Mouse (Mus musculus): ENCODE results near the gene Ccdc87.
"Not testable (repeated sequence)": the region's sequence is repeated elsewhere in the genome, so short reads cannot be mapped to it uniquely, and the experiment has no call there.

Ccdc87 gene

DNA sequence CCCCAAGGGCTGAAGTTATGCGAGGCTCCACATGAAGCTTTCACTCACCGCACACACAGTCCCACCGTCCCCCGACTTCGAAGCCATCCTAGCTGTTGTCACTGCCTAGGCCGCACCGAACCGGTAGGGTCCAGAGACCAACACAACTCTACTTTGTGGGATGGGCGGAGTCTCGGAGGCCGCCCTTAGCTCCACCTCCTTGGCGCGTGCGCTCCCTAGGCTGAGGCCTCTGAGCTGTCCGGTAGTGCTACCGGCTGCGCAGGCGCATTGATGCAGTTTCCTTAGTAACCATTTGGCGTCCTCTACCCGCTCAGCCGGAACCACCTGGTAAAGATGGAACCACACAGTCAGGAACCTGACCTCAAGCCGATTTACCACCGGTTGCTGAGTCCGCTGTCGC is at the start of gene Ccdc87, which contains the start of gene Ccs:
Ccdc87 (plus strand) TSS at position 218 of the 400 bp plus-strand sequence.
Ccs (minus strand) TSS at position 184 of the 400 bp plus-strand sequence.
- peak; percentile 97 for DNase-seq (ENCODE audit: low spot score)

DNA sequence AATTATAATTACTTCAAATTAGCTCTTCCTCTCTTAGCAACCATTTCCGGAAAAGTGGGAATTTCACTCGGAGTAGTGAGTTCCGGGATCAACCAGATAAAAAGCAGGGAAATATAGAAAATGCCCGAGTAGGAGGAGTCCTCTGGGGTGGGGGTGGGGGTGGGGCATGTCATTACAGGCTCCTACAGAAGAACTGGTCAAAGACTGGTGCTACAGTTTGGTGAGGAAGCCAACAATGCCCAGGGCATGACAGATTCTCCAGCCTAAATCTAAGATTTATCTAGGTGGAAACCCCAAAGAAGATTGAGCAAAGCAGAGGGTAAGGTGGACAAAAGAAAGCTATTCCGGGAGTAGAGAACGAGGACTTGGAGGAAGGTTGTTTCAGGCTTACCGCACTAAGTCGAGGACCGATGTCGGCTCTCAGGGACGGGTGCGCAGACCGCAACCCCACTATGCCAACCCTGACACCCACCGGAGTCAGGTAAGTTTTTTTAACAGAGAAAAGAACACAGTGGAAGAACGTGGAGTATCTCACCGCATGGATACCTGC is 45.8 kb upstream of the Ccdc87 start:
- peak; percentile 15 for DNase-seq (ENCODE audit: low spot score)

- peak; percentile 99 for DNase-seq (ENCODE audit: low spot score)
Observed at GRCm38 (mm10) chr19:4793831-4794422, 45.2 kb upstream of the Ccdc87 start, which contains the start of gene Rbm4. Gene Rbm4 (minus strand): TSS chr19:4793901.

- no peak for DNase-seq (ENCODE audit: low spot score)
Observed at GRCm38 (mm10) chr19:4795929-4796328, 43.2 kb upstream of the Ccdc87 start.

- DNase-seq (ENCODE audit: low spot score), result no peak
Observed at GRCm38 (mm10) chr19:4797846-4798245, 41.3 kb upstream of the Ccdc87 start.

GRCm38 (mm10) chr19:4799083-4799482 is 40.1 kb upstream of the Ccdc87 start:
- no peak for DNase-seq (ENCODE audit: low spot score)

- no peak for DNase-seq (ENCODE audit: low spot score)
Observed at GRCm38 (mm10) chr19:4802691-4803091, 36.5 kb upstream of the Ccdc87 start.

- DNase-seq (ENCODE audit: low spot score), result no peak
Observed at GRCm38 (mm10) chr19:4803283-4803682, 35.9 kb upstream of the Ccdc87 start.

GRCm38 (mm10) chr19:4810309-4810708 is 28.9 kb upstream of the Ccdc87 start:
- no peak for DNase-seq (ENCODE audit: low spot score)

DNA sequence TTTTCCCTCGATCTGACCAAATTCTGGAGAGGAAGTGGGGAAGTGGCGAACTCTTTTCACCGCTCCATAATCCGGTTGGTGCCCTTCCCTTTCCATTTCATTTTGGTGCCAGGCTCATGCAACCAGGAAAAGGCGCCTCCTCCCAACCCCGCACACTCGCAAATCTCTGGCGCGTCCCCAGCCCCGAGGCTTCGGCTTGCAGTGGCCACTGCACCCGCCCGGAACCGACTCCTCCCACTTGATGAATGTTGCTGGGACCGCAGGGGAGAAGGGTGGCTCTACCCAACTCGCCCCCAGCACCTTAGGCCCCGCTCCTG is 28.5 kb upstream of the Ccdc87 start:
- no peak for DNase-seq (ENCODE audit: low spot score)

DNA sequence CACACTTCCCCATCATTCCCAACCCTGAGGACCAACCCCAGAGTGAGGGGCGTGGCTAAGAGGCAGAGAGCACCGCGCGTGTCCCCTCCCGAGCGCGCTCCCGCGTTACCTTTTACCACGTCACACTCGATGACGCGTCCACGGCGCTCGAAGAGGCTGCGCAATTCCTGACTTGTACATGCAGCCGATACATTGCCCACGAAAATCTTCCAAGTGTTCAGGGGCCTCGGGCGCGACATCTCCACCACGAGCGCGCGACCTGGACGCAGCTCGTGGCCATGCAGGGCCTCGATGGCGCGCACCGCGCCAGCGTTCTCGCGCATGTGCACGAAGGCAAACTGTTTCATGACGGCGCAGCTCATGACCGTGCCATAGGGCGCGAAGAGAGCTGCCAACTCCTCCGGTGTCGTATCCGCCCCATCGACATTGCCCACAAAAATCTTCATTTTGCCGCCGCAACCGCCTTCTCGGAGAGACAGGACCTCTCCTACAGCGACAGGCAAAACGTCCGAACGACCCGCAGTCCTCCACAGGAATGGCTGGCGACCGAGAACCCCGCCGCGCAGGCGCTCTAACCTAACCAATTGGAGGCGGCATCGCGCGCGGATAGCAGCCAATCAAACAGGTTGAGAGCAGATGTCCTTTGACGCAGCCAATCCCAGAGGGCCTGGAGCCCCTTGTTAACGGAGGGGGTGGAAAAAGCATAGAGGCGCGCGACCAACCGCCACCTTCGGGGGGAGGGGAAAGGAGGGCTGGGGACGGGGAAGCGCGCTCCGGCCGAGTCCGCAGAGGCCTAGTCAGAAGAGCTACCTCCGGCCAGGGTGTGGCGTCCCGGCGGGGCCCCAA is 27.9 kb upstream of the Ccdc87 start, which contains the start of the genes Gm21992 and Rbm14:
Gm21992 (minus strand) TSS at position 550 of the 846 bp plus-strand sequence.
Rbm14 (minus strand) TSS at position 572 of the 846 bp plus-strand sequence.
- peak; percentile 98 for DNase-seq (ENCODE audit: low spot score)

- DNase-seq (ENCODE audit: low spot score), result no peak
Observed at GRCm38 (mm10) chr19:4811909-4812242, 27.3 kb upstream of the Ccdc87 start.

DNA sequence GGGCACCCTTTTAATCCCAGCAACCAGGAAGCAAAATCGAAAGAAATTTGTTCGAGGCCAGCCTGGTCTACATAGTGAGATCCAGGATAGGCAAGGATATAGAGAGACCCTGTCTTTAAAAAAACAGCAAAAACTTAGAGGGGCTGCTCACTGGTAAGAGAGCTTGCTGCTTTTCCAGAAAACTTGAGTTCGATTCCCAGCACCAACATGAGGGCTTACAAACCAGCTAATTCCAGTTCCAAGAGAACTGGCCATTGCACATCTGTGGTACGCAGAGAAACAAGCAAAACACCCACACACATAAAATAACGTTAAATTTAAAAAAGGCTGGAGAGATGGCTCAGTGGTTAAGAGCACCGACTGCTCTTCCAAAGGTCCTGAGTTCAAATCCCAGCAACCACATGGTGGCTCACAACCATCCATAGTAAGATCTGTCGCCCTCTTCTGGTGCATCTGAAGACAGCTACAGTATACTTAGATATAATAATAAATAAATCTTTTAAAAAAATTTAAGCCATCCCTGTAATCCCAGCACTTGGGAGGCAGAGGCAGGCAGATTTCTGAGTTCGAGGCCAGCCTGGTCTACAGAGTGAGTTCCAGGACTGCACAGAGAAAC is 26.7 kb upstream of the Ccdc87 start:
- DNase-seq (ENCODE audit: low spot score), result not testable (repeated sequence)

DNA sequence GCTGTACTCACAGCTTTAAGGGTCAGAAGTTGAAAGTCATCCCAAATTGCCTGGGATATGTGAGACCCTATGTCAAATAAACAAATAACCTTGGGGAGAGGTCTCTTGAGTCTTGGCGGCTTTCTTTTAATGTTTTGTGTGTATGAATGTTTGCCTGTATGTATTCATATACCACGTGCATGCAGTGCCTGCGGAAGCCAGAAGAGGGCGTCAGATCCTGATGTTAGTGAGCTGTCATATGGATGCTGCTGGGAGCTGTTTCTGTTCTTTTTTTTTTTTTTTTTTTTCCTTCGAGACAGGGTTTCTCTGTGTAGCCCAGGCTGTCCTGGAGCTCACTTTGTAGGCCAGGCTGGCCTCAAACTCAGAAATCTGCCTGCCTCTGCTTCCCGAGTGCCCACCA is 26.2 kb upstream of the Ccdc87 start:
- DNase-seq (ENCODE audit: low spot score), result no peak

DNA sequence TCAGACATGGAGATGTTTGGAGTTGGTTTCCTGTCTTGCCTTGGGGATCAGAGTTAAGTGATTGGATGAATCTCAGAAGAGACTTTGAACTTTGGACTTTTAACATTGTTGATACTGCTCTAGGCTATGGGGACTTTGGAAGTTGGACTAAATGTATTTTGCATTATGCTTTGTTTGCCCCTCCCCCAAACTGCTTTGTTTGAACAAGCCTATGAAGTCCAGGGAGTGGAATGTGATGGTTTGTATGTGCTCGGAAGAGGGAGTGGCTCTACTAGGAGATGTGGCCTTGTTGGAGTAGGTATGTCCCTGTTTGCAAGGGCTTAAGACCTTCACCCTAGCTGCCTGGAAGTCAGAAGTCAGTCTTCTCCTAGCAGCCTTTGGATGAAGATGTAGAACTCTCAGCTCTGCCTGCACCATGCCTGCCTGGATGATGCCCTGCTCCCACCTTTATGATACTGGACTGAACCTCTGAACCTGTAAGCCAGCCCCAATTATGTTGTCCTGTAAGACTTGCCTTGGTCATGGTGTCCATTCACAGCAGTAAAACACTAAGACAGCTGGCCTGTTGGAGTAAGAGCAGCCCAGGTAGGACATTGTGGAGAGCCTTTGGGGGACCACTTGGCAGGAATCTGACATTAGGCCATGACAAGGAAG is 21.9 kb upstream of the Ccdc87 start:
- DNase-seq (ENCODE audit: low spot score), result no peak

DNA sequence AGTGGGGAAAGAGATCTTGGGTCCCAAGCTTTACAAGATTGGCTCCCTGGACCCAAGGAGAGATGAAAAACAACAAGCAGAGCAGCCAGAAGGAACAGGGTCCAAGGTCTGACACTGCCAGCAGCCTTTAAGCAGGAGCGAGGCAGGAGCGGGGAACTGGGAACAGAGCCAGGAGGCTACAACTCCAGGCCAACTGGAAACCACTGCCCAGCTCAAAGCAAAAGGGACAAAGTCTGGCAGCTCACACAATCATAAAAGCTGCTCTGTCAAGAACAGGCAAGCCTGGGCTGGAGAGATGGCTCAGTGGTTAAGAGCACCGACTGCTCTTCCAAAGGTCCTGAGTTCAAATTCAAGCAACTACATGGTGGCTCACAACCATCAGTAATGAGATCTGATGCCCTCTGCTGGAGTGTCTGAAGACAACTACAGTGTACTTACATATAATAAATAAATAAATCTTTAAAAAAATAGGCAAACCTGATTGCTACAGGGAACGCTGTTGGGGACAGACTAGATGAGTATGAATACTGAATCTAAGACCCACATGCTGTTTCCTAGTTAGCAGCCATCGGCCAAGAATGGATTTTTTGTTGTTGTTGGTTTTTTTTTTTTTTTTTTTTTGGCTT is 18.4 kb upstream of the Ccdc87 start:
- peak; percentile 80 for DNase-seq (ENCODE audit: low spot score)

GRCm38 (mm10) chr19:4828444-4829114 is 10.6 kb upstream of the Ccdc87 start:
- DNase-seq (ENCODE audit: low spot score), result peak; percentile 53

GRCm38 (mm10) chr19:4829156-4829555 is 10.0 kb upstream of the Ccdc87 start:
- peak; percentile 40 for DNase-seq (ENCODE audit: low spot score)

- DNase-seq (ENCODE audit: low spot score), result no peak
Observed at GRCm38 (mm10) chr19:4833977-4834376, 5.2 kb upstream of the Ccdc87 start.

DNA sequence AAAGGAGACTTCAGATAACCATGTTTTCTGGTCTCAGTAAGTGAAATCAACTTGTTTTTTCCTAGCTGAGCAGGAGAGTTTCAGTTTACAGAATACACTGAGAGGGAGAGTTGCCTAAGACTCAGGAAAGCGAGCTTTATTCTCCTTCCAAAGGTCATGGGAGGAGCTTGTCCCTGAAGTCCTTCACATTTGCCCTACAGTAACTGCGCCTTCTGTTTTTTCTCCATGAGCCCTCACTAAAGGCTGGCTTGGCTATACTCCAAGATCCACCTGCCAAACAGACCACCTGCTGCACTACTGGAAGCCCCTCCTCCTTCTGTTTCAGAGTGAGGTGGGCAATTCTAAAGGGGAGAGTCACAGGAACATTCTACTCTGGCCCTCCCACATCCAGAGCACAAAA is 3.1 kb upstream of the Ccdc87 start:
- DNase-seq (ENCODE audit: low spot score), result no peak

DNA sequence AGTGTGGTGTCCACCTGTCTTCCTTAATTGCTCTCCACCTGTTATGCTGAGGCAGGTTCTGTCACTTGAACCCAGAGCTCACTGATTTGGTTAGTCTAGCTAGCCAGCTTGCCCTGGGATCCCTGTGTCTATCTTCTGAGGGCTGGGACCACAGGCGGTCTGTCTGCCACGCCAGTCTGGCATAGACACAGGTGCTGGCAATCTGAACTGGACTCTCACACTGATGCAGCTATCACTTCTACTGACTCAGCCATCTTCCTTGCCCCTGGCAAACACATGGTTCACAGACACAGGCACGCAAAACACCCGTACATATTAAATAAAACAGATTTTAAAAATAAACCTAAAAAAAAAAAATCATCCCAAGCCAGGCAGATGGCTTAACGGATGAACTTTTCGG is 2.1 kb upstream of the Ccdc87 start:
- DNase-seq (ENCODE audit: low spot score), result no peak

Measured in urinary bladder, postnatal 14 days (tissue).